Mouse (Mus musculus): ENCODE results near the gene Tagln2. TPM values are rescaled to one million over a fixed set of nuclear protein-coding genes. Genes with fewer than 3 reads are reported as not detected.

The Tagln2 gene
- polyA plus RNA-seq, 1 experiment, result 286 TPM

DNA sequence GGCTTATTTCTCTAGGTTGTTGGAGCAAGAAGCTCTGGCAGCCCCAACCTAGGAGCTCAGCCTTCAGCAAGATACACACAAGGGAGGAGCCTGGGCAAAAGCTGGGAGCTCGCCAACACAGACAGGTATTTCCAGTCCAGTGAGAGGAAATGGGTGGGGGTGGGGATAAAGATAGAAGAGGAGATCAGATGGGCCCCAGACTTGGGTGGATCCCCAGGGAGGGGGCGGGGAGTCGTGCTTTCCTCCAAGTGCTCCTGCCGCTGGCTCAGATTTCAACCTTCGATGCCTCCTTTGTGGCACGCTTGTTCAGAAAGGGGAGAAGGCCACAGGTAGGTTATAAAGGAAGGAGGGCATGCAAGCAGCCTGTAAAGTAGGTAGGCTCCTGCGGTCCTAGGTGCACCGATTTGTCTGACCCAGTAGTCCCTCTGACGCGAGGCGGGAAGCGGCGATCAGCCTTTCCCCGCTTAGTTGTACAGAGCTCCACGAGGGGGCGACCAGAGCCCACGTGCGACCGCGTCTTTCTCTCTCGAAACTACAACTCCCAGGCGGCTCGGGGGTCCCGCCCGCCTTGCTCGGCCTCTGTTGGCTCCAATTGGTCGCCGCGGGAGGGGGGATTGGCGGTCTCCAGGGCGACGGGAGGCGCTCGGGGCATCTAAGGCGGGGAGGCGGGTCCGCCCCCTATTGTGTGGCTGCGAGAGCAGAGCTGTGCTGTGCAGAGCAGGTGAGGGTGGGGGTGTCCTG lies 18.1 kb upstream of the Tagln2 start, which contains the start of gene Igsf9:
TSS of gene Igsf9 (plus strand) at position 249 of the 741 bp plus-strand sequence.
- WGBS, result 1% methylated on average over 38 of the region's 38 CpGs
- Histone ChIP-seq H3K27me3 (replicated peaks; ENCODE audit: control insufficient read depth, insufficient read depth, low read length) (no peaks in the 10 kb centered on the region), H3K4me3 (ENCODE audit: insufficient read depth, low read depth, low read length) (peak within 1 kb of the TSS; percentile 51), H3K36me3 (ENCODE audit: control insufficient read depth, insufficient read depth, low read length) (no peaks in the 10 kb centered on the region), H3K4me1 (ENCODE audit: control insufficient read depth, insufficient read depth, low read length) (no peaks in the 10 kb centered on the region), H3K27ac (ENCODE audit: insufficient read depth, low read depth, low read length) (peak within 1 kb of the TSS; percentile 34; the same call in 1 of the 2 replicates)
- DNase-seq, result peak; percentile 91
- TF ChIP-seq CTCF (conservative IDR thresholded peaks at IDR 0.05; ENCODE audit: insufficient read depth, insufficient read length, low read depth, low read length) (peak; percentile 52; the same call in 1 of the 2 replicates), POLR2A (IDR thresholded peaks at IDR 0.05; ENCODE audit: low read depth, low read length) (no peak)

GRCm38 (mm10) chr1:172482518-172483360 lies 17.1 kb upstream of the Tagln2 start:
- TF ChIP-seq CTCF (conservative IDR thresholded peaks at IDR 0.05; ENCODE audit: insufficient read depth, insufficient read length, low read depth, low read length), result no peak
- no peak for TF ChIP-seq POLR2A (IDR thresholded peaks at IDR 0.05; ENCODE audit: low read depth, low read length)
- peak; percentile 69 for DNase-seq
- Histone ChIP-seq H3K27ac (ENCODE audit: insufficient read depth, low read depth, low read length) (no peak overlapping the region), H3K4me3 (ENCODE audit: insufficient read depth, low read depth, low read length) (peak overlapping the region; percentile 51; the same call in 1 of the 2 replicates), H3K27me3 (replicated peaks; ENCODE audit: control insufficient read depth, insufficient read depth, low read length) (no peaks in the 10 kb centered on the region), H3K36me3 (ENCODE audit: control insufficient read depth, insufficient read depth, low read length) (no peaks in the 10 kb centered on the region), H3K4me1 (ENCODE audit: control insufficient read depth, insufficient read depth, low read length) (no peaks in the 10 kb centered on the region)
- 28% methylated on average over 12 of the region's 12 CpGs for WGBS

DNA sequence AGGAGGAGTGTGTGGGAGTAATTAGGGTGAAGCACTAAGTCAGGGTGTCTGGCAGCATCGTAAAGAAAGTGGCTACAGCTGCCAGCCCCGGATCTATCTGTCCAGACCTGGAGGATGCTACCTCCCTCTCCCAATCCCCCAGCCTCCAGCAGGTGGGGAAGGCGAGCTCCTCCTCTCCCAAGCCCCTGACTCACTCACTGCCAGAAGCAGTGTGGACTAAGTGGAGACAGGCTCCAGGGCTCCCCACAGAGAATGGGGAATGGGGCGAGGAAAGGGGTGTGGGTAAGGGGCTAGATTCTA lies 16.5 kb upstream of the Tagln2 start:
- 54% methylated on average over 4 of the region's 4 CpGs for WGBS
- no peaks in the 10 kb centered on the region for H3K4me1 ChIP-seq (ENCODE audit: control insufficient read depth, insufficient read depth, low read length)
- TF ChIP-seq CTCF (conservative IDR thresholded peaks at IDR 0.05; ENCODE audit: insufficient read depth, insufficient read length, low read depth, low read length) (no peak), POLR2A (IDR thresholded peaks at IDR 0.05; ENCODE audit: low read depth, low read length) (no peak)
- no peaks in the 10 kb centered on the region for H3K27me3 ChIP-seq (replicated peaks; ENCODE audit: control insufficient read depth, insufficient read depth, low read length)
- no peak for DNase-seq
- no peak overlapping the region for H3K27ac ChIP-seq (ENCODE audit: insufficient read depth, low read depth, low read length)
- H3K36me3 ChIP-seq (ENCODE audit: control insufficient read depth, insufficient read depth, low read length), result no peaks in the 10 kb centered on the region
- no peak overlapping the region for H3K4me3 ChIP-seq (ENCODE audit: insufficient read depth, low read depth, low read length)

DNA sequence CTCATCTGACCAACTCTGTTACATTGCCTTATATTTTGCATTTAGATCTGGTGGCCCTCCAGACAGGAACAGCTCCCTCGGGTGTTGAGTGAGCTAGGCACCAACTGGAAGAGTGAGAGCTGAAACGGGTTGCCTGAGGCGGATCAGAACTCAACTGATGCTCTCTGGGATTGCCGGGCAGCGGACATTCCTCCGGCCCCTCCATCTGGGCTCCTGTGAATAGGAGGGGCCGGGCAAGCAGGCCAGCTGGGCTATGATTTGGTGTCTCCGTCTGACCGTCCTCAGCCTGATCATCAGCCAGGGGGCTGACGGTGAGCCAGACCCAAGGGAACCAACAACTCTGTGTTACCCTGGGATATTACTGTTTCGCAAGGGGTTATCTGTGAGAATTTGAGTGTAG lies 15.6 kb upstream of the Tagln2 start:
- TF ChIP-seq CTCF (conservative IDR thresholded peaks at IDR 0.05; ENCODE audit: insufficient read depth, insufficient read length, low read depth, low read length), result no peak
- TF ChIP-seq POLR2A (IDR thresholded peaks at IDR 0.05; ENCODE audit: low read depth, low read length), result no peak
- no peak for DNase-seq
- Histone ChIP-seq H3K27me3 (replicated peaks; ENCODE audit: control insufficient read depth, insufficient read depth, low read length) (no peaks in the 10 kb centered on the region), H3K4me3 (ENCODE audit: insufficient read depth, low read depth, low read length) (no peak overlapping the region), H3K4me1 (ENCODE audit: control insufficient read depth, insufficient read depth, low read length) (no peaks in the 10 kb centered on the region), H3K36me3 (ENCODE audit: control insufficient read depth, insufficient read depth, low read length) (no peaks in the 10 kb centered on the region), H3K27ac (ENCODE audit: insufficient read depth, low read depth, low read length) (no peak overlapping the region)
- WGBS, result 78% methylated on average over 11 of the region's 11 CpGs

- 76% methylated on average over 13 of the region's 13 CpGs for WGBS
- Histone ChIP-seq H3K4me1 (ENCODE audit: control insufficient read depth, insufficient read depth, low read length) (no peaks in the 10 kb centered on the region), H3K27ac (ENCODE audit: insufficient read depth, low read depth, low read length) (no peak overlapping the region), H3K4me3 (ENCODE audit: insufficient read depth, low read depth, low read length) (no peak overlapping the region), H3K27me3 (replicated peaks; ENCODE audit: control insufficient read depth, insufficient read depth, low read length) (no peaks in the 10 kb centered on the region), H3K36me3 (ENCODE audit: control insufficient read depth, insufficient read depth, low read length) (no peaks in the 10 kb centered on the region)
- no peak for TF ChIP-seq POLR2A (IDR thresholded peaks at IDR 0.05; ENCODE audit: low read depth, low read length)
- TF ChIP-seq CTCF (conservative IDR thresholded peaks at IDR 0.05; ENCODE audit: insufficient read depth, insufficient read length, low read depth, low read length), result no peak
- DNase-seq, result no peak
Observed at GRCm38 (mm10) chr1:172484671-172485070, 15.2 kb upstream of the Tagln2 start.

DNA sequence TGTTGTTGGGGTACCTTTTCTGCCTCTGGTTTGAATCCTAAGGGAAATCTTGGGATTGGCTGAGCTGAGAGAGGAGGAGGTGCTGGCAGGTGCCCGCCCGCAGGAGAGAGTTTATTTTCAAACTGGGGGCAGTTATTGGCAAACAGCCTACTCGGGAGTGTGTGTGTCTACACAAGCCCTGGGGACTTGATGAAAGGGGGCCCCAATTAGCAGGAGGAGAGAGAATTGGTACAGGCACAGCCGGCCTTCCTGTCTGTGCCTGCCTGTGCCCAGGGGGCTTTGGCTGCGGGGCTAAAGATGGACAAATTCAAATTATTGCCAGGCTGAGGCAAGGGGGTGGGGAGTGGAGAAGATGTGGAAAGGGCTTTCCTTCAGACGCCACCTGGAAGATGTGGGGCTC lies 14.0 kb upstream of the Tagln2 start:
- whole genome bisulfite sequencing, result 75% methylated on average over 6 of the region's 6 CpGs
- no peaks in the 10 kb centered on the region for H3K4me1 ChIP-seq (ENCODE audit: control insufficient read depth, insufficient read depth, low read length)
- no peak overlapping the region for H3K27ac ChIP-seq (ENCODE audit: insufficient read depth, low read depth, low read length)
- no peaks in the 10 kb centered on the region for H3K27me3 ChIP-seq (replicated peaks; ENCODE audit: control insufficient read depth, insufficient read depth, low read length)
- no peak overlapping the region for H3K4me3 ChIP-seq (ENCODE audit: insufficient read depth, low read depth, low read length)
- H3K36me3 ChIP-seq (ENCODE audit: control insufficient read depth, insufficient read depth, low read length), result no peaks in the 10 kb centered on the region
- no peak for DNase-seq
- TF ChIP-seq POLR2A (IDR thresholded peaks at IDR 0.05; ENCODE audit: low read depth, low read length) (no peak), CTCF (conservative IDR thresholded peaks at IDR 0.05; ENCODE audit: insufficient read depth, insufficient read length, low read depth, low read length) (no peak)

GRCm38 (mm10) chr1:172486236-172486635 lies 13.6 kb upstream of the Tagln2 start:
- 61% methylated on average over 4 of the region's 4 CpGs for WGBS
- Histone ChIP-seq H3K27ac (ENCODE audit: insufficient read depth, low read depth, low read length) (no peak overlapping the region), H3K27me3 (replicated peaks; ENCODE audit: control insufficient read depth, insufficient read depth, low read length) (no peaks in the 10 kb centered on the region), H3K4me3 (ENCODE audit: insufficient read depth, low read depth, low read length) (no peak overlapping the region), H3K4me1 (ENCODE audit: control insufficient read depth, insufficient read depth, low read length) (no peaks in the 10 kb centered on the region), H3K36me3 (ENCODE audit: control insufficient read depth, insufficient read depth, low read length) (no peaks in the 10 kb centered on the region)
- no peak for DNase-seq
- TF ChIP-seq POLR2A (IDR thresholded peaks at IDR 0.05; ENCODE audit: low read depth, low read length), result no peak
- no peak for TF ChIP-seq CTCF (conservative IDR thresholded peaks at IDR 0.05; ENCODE audit: insufficient read depth, insufficient read length, low read depth, low read length)

Data from kidney, adult 2 months (tissue).